ENCODE assay signal across 8 mouse cellular contexts in genomic region chr5:142909576-142910278, GRCm38 (mm10). TPM values are rescaled to one million over a fixed set of nuclear protein-coding genes. Genes with fewer than 3 reads are reported as not detected.
DNase-seq lines count a peak whose midpoint lies in the region; ATAC-seq and TF ChIP-seq lines count a peak whose summit lies in the region.

No protein-coding gene starts in this region.

- peak overlapping the region; percentile 100 for H3K27ac ChIP-seq in layer of hippocampus, adult 2 months
- peak overlapping the region; percentile 100 for H3K27ac ChIP-seq in brown adipose tissue, adult 24 weeks (replicated peaks; ENCODE audit: low read depth, low read length)

- peaks cover 31% of the 10 kb centered on the region for H3K4me1 ChIP-seq in brown adipose tissue, adult 24 weeks (ENCODE audit: control insufficient read depth, insufficient read depth, insufficient read length, low read length)

- TF ChIP-seq CTCF in layer of hippocampus, adult 2 months (conservative IDR thresholded peaks at IDR 0.05), result no peak

- no peak overlapping the region for H3K4me3 ChIP-seq in layer of hippocampus, adult 2 months
- peak overlapping the region; percentile 21 for H3K4me3 ChIP-seq in brown adipose tissue, adult 24 weeks (ENCODE audit: insufficient read depth, low read depth, low read length)

- DNase-seq in layer of hippocampus, adult 2 months (ENCODE audit: low spot score in 2 of 2), result no peak
- no peak for DNase-seq in layer of hippocampus, adult 11-12 months (ENCODE audit: low spot score)
- DNase-seq in heart, postnatal 25 days (ENCODE audit: low spot score), result peak; percentile 48
- peak; percentile 59 to 76 for DNase-seq in kidney, postnatal 4 days
- peak; percentile 71 for DNase-seq in thymus, postnatal 4 days
- DNase-seq in cerebellum, postnatal 10 days, result no peak

- peak; percentile 6; the same call in 1 of the 2 replicates for ATAC-seq in megakaryocyte progenitor cell, adult 5-6 weeks (replicated peaks; ENCODE audit: poor library complexity)

- intact Hi-C loops in heart, postnatal 25 days (cut with DNase I), result loop anchor here (2.0 to 5.0 kb wide), 2 partner anchors 17 to 87 kb away; no protein-coding TSS in a partner anchor

RNA-seq across cellular contexts. Expression of gene Actb, which starts 3.2 kb away (rescaled TPM):
- 1,000 to 10,000 TPM; 3,149 to 3,251 TPM for total RNA-seq in layer of hippocampus, adult 2 months (2021)
- 1,228 and 1,297 TPM in 2 replicates for polyA plus RNA-seq in brown adipose tissue, adult 24 weeks (2012; ENCODE audit: insufficient read depth, insufficient read length, missing spikeins)
- total RNA-seq in heart, postnatal 25 days (2021), result 100 to 1,000 TPM; 898 to 947 TPM
- total RNA-seq in megakaryocyte progenitor cell, adult 5-6 weeks (2015), result 5,014 and 5,318 TPM in 2 replicates
- 3,372 and 3,558 TPM in 2 replicates for total RNA-seq in megakaryocyte progenitor cell, adult 5-6 weeks (2017)

RNA-seq across cellular contexts. Expression of gene Fbxl18, which starts 14.5 kb away (rescaled TPM):
- 10 to 100 TPM; 36.7 to 39.9 TPM for total RNA-seq in layer of hippocampus, adult 2 months (2021)
- 2.7 and 2.9 TPM in 2 replicates for polyA plus RNA-seq in brown adipose tissue, adult 24 weeks (2012; ENCODE audit: insufficient read depth, insufficient read length, missing spikeins)
- 1 to 10 TPM; 5.4 to 6.0 TPM for total RNA-seq in heart, postnatal 25 days (2021)
- total RNA-seq in megakaryocyte progenitor cell, adult 5-6 weeks (2015), result 1.9 and 2.2 TPM in 2 replicates
- 2.4 and 2.6 TPM in 2 replicates for total RNA-seq in megakaryocyte progenitor cell, adult 5-6 weeks (2017)

RNA-seq across cellular contexts. Expression of gene Fscn1, which starts 50.4 kb away (rescaled TPM):
- total RNA-seq in layer of hippocampus, adult 2 months (2021), result 100 to 1,000 TPM; 172 to 173 TPM
- polyA plus RNA-seq in brown adipose tissue, adult 24 weeks (2012; ENCODE audit: insufficient read depth, insufficient read length, missing spikeins), result 9.1 and 16.2 TPM in 2 replicates
- total RNA-seq in heart, postnatal 25 days (2021), result 10 to 100 TPM; 36.6 to 42.8 TPM
- 0.20 TPM in 1 of 2 replicates, not detected in the other for total RNA-seq in megakaryocyte progenitor cell, adult 5-6 weeks (2015)
- total RNA-seq in megakaryocyte progenitor cell, adult 5-6 weeks (2017), result 0.10 TPM in 1 of 2 replicates, not detected in the other

Comparison
In these comparisons a context has a peak if more than half of its experiments do, and no peak if none do; other contexts are left out.
1. DNase-seq: peak in heart, postnatal 25 days (single experiment), kidney, postnatal 4 days (2 of 2) and thymus, postnatal 4 days (single experiment); none in layer of hippocampus, adult 2 months (0 of 2), layer of hippocampus, adult 11-12 months (single experiment) and cerebellum, postnatal 10 days (0 of 2).
2. RNA of gene Fbxl18, which starts 14.5 kb away (total RNA-seq): 36.7 to 39.9 TPM in layer of hippocampus, adult 2 months; 5.4 to 6.0 TPM in heart, postnatal 25 days and 1.9 to 2.6 TPM in megakaryocyte progenitor cell, adult 5-6 weeks; every median in the first group is over 4 times any median in the second.
3. RNA of gene Fscn1, which starts 50.4 kb away (total RNA-seq): 172 to 173 TPM in layer of hippocampus, adult 2 months and 36.6 to 42.8 TPM in heart, postnatal 25 days; 0.10 to 0.20 TPM in megakaryocyte progenitor cell, adult 5-6 weeks; every median in the first group is over 10 times any median in the second.